In genomic region chr4:125794679-125795078, GRCm38 (mm10) we compare ENCODE assay signal across 23 mouse cellular contexts.
"Had no signal": no experiment of that assay in that cellular context is flagged by ENCODE, and none has a peak within 500 bp of the region (broad histone marks: within the 10 kb centered on the region; RNA-seq: fewer than 3 reads in every experiment).

No protein-coding gene starts in this region.

- H3K36me3 ChIP-seq: limb, embryonic 10.5 days; limb, embryonic 13.5 days; liver, embryonic 12.5 days; liver, embryonic 15.5 days; lung, embryonic 15.5 days; midbrain, embryonic 10.5 days; midbrain, embryonic 13.5 days; neural tube, embryonic 13.5 days; stomach, embryonic 15.5 days had no signal

- H3K9ac ChIP-seq: limb, embryonic 13.5 days; liver, embryonic 12.5 days; liver, embryonic 15.5 days; lung, embryonic 15.5 days; midbrain, embryonic 13.5 days; neural tube, embryonic 13.5 days; stomach, embryonic 15.5 days had no signal

- H3K4me2 ChIP-seq: limb, embryonic 13.5 days; liver, embryonic 12.5 days; liver, embryonic 15.5 days; lung, embryonic 15.5 days; midbrain, embryonic 13.5 days; neural tube, embryonic 13.5 days; stomach, embryonic 15.5 days had no signal

- H3K4me3 ChIP-seq: layer of hippocampus, adult 2 months; limb, embryonic 10.5 days; limb, embryonic 13.5 days; liver, embryonic 12.5 days; liver, embryonic 15.5 days; lung, embryonic 15.5 days; midbrain, embryonic 10.5 days; midbrain, embryonic 13.5 days; myocyte; neural tube, embryonic 13.5 days; stomach, embryonic 15.5 days had no signal

- H3K4me1 ChIP-seq: limb, embryonic 10.5 days; limb, embryonic 13.5 days; liver, embryonic 12.5 days; liver, embryonic 15.5 days; lung, embryonic 15.5 days; megakaryocyte, embryonic 14.5 days; midbrain, embryonic 10.5 days; midbrain, embryonic 13.5 days; neural tube, embryonic 13.5 days; stomach, embryonic 15.5 days had no signal

- DNase-seq: layer of hippocampus, adult 9-11 months; liver; lung, adult 18-20 months; lung, postnatal 10 days; lung, postnatal 36 days; retina, postnatal 1 day; right cerebral cortex, postnatal 25 days; spleen, adult 18-20 months; thymus, postnatal 25 days had no signal

- H3K9me3 ChIP-seq: limb, embryonic 10.5 days; liver, embryonic 15.5 days; lung, embryonic 15.5 days; neural tube, embryonic 13.5 days; stomach, embryonic 15.5 days had no signal

- H3K27ac ChIP-seq: layer of hippocampus, adult 2 months; limb, embryonic 10.5 days; limb, embryonic 13.5 days; liver, embryonic 12.5 days; liver, embryonic 15.5 days; lung, embryonic 15.5 days; midbrain, embryonic 10.5 days; midbrain, embryonic 13.5 days; neural tube, embryonic 13.5 days; stomach, embryonic 15.5 days had no signal

- ATAC-seq: intestine, postnatal 0 days; liver, embryonic 12.5 days; midbrain, embryonic 13.5 days; midbrain, embryonic 16.5 days had no signal

- H3K27me3 ChIP-seq: limb, embryonic 13.5 days; liver, embryonic 12.5 days; liver, embryonic 15.5 days; lung, embryonic 15.5 days; megakaryocyte, embryonic 14.5 days; midbrain, embryonic 13.5 days; neural tube, embryonic 13.5 days; stomach, embryonic 15.5 days had no signal
